Mouse (Mus musculus) thymus, postnatal 4 days (tissue): ENCODE measurements around the gene Abhd4.

Experiments used
- DNase-seq: peaks from one replicate; pipeline ENCODE4 v3.0.0; 2021

Abhd4 gene

GRCm38 (mm10) chr14:54239002-54239736 lies 14.8 kb upstream of the Abhd4 start:
- peak; percentile 98 for DNase-seq

- no peak for DNase-seq
Measured at GRCm38 (mm10) chr14:54240542-54240941, 13.4 kb upstream of the Abhd4 start.

- DNase-seq: no peak
Measured at GRCm38 (mm10) chr14:54244183-54244582, 9.8 kb upstream of the Abhd4 start.

GRCm38 (mm10) chr14:54246232-54246631 lies 7.8 kb upstream of the Abhd4 start:
- DNase-seq: no peak

GRCm38 (mm10) chr14:54249326-54249725 lies 4.7 kb upstream of the Abhd4 start:
- no peak for DNase-seq

DNA sequence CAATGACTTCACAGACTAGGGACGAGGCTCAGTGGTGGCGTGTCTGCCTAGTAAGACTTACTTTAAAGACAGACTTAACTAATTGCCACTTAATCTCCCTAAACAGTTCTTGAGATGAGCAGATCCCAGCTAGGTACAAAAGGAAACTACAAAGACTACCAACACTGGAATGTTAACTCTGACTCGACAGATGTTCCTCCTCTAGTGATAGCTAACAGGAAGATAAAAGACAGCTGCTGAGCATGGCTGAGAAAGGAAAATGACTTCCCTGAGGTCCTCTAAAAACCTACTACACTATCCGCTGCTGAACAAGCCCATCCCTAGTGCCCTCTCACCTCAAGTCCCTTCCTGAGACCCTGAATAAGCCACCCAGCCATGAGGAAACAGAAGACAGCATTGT lies 3.9 kb upstream of the Abhd4 start:
- no peak for DNase-seq

DNA sequence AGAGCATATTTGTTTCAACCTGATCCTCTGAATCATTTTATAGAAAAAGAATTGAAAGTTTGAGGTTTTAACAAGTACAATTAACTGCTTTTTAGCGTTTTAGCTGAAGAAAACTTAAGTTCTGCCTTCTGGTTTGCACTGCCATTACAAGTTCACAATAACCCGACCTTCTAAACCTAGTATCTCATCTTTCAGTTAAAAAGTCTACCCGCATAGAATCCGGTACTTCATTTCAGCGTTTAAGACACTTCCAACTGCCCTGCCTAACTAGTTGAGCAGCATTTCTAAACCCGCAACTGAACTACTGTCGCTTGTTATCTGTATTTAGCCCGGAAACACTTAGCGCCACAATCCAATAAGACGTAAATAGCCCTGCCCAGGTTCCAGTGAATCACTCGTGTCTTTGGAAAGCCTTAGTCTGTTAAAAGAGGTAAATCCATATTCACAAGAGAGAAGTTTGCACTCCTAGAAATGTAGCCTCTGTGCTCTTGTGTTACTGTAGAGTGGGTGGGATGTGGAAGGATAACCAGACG lies 748 bp downstream of the Abhd4 start:
- no peak for DNase-seq

DNA sequence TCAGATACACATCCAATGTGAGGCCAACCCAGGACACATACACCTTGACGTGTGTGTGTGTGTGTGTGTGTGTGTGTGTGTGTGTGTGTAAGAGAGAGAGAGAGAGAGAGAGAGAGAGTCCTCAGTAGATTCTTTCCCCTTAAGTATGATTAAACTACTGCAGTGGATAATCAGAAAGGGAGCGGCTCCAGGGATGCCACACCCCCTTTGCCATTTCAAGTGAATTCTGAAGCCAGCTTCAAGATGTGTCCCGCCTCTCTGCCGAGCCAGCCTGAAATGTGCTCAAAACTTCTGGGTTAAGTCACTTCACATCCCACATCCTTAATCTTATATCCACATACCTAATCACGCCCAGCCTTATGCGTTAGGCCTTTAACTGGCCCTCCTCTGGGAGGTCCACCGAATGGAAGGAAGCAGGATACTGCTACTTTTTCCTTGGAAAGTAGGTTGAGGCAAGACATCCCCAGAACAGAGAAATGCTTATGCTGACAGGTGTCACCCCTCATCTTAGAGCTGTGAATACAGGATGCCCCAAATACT lies 4.2 kb downstream of the Abhd4 start:
- peak; percentile 7 for DNase-seq

GRCm38 (mm10) chr14:54259003-54259721 lies 5.2 kb downstream of the Abhd4 start:
- peak; percentile 86 for DNase-seq

DNA sequence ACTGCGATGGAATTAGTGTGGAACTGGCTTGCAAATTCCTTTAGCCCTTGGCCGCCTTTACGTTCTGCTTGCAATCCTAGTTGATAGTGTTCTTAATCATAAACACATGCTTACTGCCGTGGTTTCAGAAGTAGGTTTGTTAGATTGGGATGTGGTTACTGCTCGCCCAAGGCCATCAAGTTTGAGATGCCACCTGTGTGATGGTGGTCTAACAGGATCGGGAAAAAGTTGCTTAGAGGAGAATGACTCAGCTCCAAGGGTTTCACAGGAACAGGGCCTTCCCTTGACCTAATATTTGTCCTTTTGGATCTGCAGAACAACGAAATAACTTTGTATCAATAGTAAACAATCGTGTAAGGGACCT lies 5.7 kb downstream of the Abhd4 start:
- no peak for DNase-seq

GRCm38 (mm10) chr14:54260196-54260595 lies 6.2 kb downstream of the Abhd4 start:
- DNase-seq: peak; percentile 5

DNA sequence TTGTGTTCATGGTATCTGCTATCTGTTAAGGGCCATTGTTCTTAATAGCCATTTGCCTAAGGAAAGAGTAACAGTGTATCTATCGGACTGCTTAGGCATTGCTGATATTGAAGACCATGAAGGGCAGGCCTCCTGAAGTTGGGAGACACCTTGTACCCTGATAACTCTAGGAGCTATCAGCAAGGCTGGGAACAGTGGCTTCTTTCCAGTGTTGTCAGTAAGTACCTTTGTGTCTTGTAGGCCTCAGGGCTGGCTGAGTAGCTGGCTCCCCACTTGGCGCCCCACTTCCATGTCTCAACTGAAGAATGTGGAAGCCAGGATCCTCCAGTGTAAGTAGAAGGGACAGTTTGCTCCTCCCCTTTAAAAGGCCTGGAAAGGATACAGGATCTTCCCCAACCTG lies 7.4 kb downstream of the Abhd4 start:
- DNase-seq: peak; percentile 4

- DNase-seq: peak; percentile 4
Measured at GRCm38 (mm10) chr14:54262622-54263021, 8.6 kb downstream of the Abhd4 start.

- DNase-seq: no peak
Measured at GRCm38 (mm10) chr14:54263099-54263498, 9.1 kb downstream of the Abhd4 start.

DNA sequence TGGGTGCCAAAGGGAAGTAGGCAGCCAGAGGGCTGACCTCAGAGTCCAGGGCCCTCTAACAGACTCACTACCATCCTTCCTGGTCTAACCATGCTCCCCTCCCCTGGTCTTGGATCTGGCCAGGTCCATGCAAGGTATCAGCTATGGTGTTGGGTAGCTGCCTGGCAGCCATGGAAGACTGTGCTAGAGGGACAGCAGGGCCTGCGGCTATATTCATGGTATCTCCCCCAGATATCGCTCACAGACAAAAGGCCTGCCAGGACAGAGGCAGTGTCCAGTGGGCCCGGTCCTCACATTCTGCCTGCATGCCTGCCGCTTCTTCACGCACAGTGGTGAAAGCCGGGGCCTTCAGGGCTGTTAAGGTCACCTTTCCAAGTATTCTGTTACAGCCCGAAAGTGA lies 10.2 kb downstream of the Abhd4 start:
- no peak for DNase-seq

DNA sequence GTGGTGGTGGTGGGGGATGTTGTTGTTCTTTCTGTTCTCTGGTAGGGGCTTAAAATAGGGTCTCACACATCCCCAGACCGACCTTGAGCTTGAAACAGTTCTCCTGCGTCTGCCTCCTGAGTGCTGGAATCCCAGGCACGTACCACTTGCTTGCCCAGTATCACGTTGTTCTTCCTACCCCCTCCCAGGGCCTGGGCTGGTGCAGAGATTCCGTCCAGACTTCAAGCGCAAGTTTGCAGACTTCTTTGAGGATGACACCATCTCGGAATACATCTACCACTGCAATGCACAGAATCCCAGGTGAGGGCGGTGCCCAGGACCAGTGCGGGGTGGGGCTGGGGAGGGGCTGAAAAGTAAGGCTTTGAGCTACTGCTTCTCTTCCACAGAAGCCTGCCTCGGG lies 11.1 kb downstream of the Abhd4 start:
- DNase-seq: no peak

DNA sequence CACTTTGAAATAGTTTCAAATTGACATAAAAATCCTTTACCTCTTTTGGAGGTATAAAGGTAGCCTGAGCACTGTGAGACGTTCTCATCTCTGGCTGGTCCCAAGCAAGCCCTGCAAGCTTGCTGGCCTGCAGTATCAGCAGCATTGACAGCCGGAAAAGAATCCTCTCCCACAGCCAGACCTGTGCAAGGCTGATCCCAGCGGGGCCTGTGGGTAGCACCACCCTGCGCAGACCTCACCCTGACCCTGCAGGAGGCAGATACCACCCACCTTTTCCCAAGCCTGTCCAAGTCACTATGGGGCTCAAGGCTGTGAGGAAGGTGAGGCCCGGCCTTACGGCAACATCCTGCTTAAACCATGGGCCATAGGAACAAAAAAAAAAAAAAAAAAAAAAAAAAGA lies 12.0 kb downstream of the Abhd4 start:
- DNase-seq: no peak

GRCm38 (mm10) chr14:54267966-54268365 lies 14.0 kb downstream of the Abhd4 start:
- DNase-seq: no peak

GRCm38 (mm10) chr14:54269566-54269965 lies 15.6 kb downstream of the Abhd4 start:
- no peak for DNase-seq

- no peak for DNase-seq
Measured at GRCm38 (mm10) chr14:54270413-54270812, 16.4 kb downstream of the Abhd4 start.

GRCm38 (mm10) chr14:54271976-54272606 lies 18.1 kb downstream of the Abhd4 start:
- DNase-seq: no peak

- no peak for DNase-seq
Measured at GRCm38 (mm10) chr14:54272696-54273095, 18.7 kb downstream of the Abhd4 start.

DNA sequence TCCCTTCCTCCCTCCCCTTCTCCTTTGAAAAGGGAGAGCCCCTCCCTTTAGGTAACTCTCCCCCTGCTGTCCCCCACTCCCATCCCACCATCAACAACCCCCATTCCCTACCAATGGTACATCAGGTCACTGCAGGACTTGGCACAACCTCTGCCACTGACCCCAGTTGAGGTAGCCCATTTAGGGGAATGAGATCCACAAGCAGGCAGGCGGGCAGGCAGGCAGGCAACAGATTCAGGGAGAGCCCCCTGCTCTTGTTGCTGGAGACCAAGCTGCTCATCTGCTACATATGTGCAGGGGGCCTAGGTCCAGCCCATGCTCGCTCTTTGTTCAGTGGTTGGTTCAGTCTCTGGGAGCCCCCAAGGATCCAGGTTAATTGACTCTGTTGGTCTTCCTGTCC lies 22.5 kb downstream of the Abhd4 start:
- DNase-seq: no peak

DNA sequence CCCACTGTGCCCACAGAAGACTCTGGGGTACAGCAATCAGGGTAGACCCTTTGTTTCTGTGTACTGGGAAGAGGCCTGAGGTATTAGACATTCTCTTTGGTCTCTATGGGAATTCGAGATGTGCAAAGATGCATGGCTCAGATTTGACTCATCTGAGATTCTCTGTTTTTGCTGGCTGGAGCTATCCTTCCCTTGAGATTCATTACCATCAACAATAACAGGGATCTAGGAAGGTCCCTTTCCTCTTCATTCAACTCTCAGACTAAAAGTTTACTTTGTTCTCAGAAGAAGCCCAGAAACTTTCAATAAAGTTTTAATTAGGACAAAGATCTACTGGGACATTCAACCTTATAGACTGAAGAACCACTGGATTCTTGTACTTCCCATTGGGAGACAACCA lies 30.9 kb downstream of the Abhd4 start, which contains the start of gene Olfr49:
Olfr49 (minus strand) TSS at position 101 of the 400 bp plus-strand sequence.
- no peak for DNase-seq
